Mouse (Mus musculus): ENCODE results near the gene Cabin1.

The Cabin1 gene

DNA sequence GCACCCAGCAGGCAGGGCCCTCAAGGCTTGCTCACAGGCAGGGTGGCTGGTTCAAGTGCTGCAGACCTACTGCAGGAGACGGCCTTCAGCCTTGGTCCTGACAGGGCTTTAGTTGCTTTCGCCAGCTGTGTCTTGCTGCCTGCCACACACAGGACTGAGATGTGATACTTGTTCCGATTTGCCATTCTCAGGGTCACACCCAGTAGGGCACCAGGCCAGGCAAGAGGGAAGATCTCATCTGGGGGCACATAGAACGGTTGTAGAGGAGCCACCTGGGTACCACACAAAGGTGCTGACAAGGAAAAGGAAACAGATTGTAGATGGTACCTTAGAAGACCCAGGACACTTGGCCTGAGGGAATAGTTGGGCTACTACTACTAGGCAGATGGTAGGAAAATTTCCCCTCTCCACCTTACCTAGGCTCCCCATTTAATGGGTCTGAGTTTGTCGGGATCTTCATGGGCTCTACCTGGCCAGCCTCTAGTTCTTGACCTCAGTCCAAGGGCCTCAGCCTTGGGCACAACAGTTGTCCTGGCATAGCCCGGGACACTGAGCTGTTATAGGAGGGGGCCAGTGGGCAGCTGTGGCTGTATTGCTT, 99.4 kb downstream of the Cabin1 start:
- no peak for DNase-seq (ENCODE audit: low spot score)

DNA sequence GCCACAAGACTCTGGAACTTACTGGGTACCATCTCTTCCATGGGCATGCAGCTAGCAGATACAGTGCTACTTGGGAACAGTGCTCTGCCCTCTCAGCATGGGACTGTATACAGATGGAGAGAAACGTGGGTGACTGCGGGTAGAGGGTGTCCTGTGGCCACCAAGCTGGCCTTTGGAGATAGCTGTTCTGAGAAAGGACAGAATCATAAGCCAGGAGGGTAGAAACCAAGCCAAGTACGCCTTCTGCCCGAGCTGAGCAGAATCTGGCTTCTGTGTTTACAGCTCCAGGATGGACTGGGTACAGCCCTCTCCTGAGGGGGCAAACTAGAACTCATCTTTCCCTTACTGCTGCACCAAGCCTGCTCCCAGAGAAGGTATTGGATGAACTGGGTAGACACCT, 101.6 kb downstream of the Cabin1 start:
- DNase-seq (ENCODE audit: low spot score): no peak

DNA sequence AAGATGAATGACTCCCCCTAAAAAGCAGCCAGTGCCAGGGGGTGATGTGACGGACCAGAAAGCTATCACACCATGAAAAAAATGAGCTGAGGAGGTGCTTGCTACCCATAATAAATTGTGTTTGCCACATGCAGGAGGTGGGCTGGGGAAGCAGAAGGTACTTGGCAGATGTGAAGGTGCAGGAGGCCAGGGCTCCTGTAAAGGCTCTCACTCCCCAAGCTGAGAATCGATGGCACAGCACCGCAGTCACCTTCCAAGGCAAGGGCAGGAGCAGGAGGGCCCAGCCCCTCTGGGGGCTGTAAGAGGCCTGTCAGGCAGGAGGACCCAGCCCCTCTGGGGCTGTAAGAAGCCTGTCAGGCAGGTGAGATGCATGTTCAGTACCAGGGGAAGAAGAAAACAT, 102.3 kb downstream of the Cabin1 start:
- no peak for DNase-seq (ENCODE audit: low spot score)

DNA sequence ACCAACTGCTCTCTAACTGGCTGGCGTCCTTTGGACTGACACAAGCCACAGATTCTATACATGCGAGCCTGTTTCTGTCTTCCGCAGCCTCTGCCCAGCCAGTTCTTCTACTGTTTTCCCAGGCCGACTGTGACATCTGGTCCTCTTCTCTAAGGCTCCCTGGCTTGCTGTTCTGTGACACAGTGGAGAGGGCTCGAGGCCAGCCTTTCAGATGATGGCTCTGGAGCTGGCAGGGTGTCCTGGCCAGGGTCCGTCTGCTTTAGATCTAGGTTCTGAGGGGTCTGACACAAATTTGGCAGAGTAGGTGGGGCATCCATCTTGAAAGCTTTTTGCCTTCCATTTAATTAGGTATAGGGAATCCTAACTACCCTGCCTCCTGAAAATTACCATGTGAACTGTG, 102.8 kb downstream of the Cabin1 start:
- no peak for DNase-seq (ENCODE audit: low spot score)

DNA sequence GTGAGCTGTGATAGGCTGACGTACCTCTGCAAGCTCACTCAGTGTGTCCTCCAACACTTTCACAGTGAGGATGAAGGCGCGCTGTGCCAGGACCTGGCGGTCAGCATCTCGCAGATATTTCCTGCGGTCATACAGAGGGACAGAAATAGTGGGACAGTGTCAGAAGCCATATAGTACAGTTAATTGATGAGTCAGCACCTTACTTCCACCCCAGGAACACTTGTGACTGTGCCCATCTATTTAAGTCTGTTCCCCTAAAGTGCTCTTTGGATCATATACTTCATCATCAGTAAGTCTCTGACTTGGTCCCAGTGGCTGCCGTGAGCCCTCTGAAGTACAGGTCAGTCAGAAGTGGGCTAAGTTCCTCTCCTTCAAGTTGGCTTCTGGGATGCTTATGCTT, 106.4 kb downstream of the Cabin1 start:
- DNase-seq (ENCODE audit: low spot score): no peak

DNA sequence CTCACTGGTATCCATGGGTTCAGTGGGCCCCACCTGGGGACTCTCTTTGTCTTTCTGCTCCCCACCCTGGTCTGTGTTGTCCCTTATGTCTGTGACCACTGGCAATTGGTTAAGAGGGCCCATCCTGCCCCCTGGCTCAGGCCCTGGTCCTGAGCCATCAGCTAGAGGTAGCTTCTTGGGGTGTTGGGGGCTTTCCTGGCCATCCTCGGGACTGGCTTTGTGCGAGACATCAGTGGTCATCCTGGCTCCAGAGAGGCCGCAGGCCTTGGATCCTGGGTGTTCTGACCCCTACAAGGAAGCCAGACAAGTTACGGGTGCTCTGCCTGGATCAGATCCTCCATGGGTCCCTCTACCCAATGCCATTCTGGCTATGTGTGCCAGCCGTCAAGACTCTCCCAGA, 107.0 kb downstream of the Cabin1 start:
- DNase-seq (ENCODE audit: low spot score): no peak

DNA sequence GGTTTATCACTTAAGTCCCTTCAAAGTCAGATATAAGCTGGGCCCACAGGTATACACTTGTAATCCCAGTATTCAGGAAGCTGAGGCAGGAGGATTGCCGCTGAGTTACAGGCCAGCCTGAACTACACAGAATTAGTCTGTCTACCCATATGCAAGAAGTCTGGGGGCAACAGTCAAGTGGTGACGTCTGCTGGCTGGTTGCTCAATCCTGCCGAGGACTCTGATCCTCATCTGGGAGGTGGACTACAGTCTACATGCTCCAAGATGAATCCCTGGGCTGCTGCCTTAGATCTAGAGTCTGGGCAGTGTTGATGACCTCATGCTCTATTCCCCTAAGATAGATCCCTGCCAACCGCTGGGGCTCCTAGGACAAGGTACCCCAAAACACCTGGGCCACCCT, 110.1 kb downstream of the Cabin1 start:
- DNase-seq (ENCODE audit: low spot score): no peak

DNA sequence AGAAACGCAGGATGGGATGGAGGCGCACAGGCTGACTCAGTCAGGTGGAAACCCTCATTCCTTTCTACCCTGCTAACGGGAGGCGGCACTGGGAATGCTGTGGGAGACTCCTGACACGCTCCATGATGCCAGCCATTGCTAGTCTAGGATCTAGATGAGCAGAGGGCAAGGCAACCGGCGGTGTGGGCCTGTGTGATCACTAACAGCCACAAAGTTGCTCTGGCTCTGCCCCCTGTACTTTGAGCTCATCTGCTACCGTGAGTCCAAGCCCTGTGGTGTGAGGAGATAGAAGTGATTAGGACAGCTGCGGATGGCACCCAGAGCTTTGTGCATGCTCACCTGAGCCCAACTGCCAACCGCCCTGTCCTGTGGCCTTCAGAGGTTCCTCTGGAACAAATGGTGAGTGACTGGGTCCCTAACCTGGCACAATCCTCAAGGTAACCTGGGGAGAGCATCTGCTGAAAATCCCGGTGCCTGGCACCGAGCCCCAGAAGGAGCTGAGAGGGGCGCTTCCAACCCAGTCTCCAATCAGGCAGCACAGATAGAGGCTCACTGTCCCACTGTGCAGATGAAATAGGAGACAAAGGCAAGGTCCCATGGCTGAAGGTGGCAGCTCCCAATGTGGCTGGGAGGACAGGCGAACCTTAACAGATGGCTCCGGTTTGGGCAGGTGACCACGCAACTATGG, 112.6 kb downstream of the Cabin1 start:
- DNase-seq (ENCODE audit: low spot score): no peak

DNA sequence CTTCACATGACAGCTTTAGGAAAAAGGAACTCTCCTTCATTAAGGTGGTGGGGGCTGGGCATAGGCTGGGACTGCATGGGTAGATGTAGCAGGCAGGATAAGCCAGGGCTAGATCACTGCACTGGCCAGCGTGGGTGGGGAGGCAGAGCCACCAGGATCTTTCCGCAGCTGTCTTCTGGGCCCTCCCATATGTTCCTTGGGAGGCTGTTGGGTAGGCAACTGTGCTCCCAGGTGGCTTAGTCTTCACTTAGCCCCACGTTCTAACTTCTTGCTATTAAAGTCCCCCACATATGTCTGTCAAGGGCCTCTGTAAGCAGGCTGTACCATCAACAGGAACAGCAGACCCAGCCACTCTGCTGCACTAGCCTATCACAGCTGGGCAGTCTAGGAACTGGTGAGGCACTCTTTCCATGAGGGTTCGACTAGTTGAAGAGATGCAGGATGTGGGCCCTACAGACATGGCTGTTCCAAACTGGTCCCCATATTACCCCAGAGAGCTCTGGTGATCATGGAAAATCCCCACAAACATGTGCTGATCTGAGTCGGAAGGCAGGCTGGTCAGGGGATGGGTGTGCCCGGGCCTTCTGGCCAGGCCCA, 113.7 kb downstream of the Cabin1 start:
- DNase-seq (ENCODE audit: low spot score): no peak

DNA sequence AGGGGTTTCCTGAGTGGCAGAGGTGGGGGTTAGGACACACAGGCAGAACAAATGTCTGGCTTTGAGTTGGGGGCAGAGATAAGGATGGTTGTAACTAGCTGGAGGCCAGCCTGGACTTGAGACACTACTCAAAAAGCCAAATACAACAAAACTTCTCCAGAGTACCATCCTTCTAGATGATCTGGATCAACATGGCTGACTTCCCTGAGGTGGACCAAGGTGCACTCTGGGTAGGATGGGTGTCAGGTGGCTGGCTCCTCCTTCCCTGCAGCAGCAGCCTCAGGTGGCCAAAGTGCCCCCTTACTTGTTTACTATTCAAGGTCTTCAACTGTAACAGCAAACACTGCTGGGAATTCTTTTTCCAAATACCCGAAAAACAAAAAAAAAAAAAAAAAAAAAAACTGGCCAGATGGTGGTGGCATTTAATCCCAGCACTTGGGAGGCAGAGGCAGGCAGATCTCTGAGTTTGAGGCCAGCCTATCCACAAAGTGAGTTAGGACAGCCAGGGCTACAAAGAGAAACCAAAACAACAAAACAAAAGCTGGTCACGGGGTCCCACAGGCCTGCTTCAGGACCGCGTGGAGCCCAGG, 114.6 kb downstream of the Cabin1 start:
- DNase-seq (ENCODE audit: low spot score): no peak

DNA sequence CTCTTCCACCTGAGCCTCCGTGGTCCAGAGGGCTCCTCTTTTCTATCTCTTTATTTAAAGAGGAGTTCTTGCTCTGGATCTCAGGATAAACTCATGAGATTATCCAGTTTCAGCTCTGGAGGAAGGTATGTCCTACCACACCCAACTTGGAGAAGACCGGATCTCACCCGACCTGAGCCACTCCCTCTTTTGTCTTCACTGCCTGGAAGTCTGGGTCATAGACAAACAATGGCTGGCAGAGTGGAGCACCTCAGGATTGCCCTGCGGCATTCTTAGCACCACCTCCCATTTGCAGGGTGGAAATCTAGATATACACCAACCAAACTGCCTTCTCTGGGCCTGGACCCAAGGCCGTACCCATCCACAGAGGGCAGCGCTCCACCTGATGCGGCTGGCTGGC, 115.1 kb downstream of the Cabin1 start:
- DNase-seq (ENCODE audit: low spot score): no peak

DNA sequence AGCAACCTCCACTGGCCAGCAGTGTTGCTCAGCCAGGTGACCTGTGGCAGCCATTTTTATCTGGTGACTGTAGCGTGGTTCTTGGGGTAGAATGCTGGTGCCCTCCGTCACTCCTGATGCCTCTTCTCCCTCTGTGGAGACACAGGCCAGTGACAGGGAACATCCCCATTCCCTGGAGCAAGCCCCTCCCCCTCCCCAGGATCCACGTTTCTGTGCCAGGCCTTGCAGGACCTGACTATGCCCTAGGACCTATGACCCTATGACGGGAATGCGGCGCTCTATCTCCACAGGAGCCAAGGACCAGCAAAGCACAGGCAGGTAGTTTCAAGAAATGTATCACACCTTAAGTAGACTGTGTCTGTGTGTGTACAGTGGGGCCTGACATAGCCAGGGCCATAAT, 116.0 kb downstream of the Cabin1 start:
- DNase-seq (ENCODE audit: low spot score): no peak

DNA sequence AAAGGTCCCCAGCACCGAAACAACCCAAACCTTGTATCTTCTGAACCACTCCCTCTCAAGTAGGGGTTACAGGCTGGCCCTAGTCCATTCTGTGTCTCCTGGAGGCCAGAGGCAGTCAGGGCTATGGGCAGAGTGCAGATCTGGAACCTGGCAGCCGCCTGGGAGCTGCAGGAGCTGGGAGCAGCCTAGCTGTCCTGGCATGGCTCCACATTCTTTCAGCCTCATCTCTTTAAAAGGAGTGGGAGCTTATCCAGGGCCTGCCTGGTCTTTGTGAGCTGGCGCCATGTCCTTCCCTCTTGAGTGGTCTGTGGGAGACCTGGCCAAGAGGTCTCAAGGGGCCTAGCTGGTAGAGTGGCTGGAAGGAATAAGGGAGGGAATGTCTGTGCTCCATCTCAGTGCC, 116.8 kb downstream of the Cabin1 start:
- DNase-seq (ENCODE audit: low spot score): peak; percentile 52

DNA sequence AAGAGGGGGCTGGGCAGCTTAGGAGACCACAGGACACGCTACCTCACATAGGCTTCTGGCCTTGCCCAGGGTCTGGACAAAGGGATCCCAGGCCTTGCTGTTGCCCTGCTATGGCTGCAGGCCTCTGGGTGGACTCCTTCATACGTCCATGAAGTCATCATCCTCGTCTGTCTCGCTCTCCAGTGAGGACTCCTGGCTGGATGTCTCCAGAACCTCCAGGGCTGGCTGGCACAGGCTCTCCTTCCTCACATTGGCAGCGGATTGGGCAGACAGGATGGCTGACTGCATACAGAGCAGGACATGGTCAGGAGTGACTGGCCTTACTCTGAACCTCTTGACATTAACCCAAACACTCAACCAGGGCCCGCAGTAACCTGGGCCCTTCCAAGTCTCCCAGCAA, 117.7 kb downstream of the Cabin1 start:
- DNase-seq (ENCODE audit: low spot score): no peak

DNA sequence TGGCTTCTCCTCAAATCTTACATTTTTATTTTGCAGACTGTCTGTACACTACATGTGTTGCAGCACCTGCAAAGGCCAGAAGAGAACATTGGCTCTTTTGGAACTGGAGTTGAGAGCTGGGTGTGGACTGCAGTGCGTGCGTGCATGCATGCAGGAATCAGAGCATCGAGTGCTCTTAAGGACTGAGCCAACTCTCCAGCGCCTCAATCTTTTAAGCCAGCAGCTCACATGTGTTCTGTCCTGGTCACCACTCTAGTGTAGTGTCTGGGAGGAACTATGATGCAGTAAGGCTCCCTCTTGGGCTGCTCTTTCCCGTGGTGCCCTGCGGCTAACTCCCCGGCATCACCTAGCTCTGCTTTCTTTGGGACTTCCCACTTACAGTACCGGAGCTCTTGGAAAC, 118.5 kb downstream of the Cabin1 start:
- DNase-seq (ENCODE audit: low spot score): no peak

DNA sequence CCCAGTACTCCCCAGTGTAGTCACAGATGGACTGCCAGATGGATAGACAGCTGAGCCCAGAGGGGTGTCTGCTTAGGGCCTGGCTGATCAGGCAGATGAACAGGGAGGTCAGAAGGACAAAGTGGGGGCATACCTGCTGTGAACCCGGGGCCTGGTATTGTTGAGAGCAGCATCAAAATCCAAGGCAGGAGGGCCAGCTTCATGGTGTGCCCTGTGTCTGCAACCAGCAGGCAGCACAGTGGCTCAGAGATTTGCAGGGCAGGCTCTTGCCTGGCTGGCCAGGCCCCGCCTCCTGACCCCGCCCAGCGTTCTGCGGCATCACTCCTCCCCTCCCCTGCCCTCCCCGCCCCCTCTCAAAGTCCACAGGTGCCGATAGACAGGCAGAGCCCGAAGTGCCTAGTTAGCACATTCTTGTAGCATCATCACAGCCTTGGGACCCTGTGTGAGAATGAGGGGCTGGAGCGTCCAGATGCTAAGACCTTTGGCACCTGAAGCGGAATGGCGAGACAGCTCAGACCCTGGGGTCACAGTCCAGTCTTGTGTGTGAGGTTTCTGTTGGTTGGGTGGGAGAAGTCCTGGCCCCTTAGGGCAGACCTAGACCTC, 120.3 kb downstream of the Cabin1 start, which contains the start of gene Susd2:
TSS of gene Susd2 (minus strand) at position 268 of the 603 bp plus-strand sequence.
- peak; percentile 61 for DNase-seq (ENCODE audit: low spot score)

DNA sequence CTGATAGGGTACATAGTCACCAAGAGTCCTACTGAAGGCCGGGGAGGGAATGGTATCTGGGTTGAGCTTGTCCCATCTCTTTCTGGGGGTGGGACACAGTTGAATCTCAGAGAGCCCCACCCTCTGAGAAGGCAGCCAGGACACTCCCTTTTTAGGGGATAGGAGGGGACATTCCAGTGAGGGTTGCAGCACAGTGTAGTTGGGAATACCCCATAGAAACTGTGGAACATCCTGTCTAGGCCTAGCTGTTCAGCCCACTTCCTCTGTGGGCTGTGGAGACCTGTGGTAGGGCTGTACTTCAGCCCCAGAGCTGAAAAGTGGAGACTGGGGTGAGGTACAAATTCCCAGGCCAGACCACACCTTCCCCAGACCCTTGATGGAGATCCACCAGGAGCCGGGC, 121.2 kb downstream of the Cabin1 start:
- no peak for DNase-seq (ENCODE audit: low spot score)

DNA sequence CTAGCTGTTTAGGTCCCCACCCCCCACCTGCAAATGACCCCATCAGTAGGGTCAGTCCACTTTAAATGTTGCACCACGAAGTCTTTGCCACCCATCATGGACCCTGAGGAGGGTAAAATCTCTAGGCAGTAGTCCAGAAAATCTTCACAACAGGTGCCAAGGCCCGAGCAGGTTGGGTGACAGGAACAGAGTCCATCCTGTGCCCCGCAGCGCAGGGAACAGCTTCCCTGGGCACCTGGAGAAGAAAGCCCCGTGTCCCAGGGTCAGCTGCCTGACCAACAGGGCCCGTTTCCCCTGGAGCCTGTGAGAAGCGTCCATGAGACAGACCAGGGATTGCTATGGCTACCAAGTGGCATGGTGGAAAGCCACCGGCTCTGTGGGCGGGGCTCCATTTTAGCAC, 121.7 kb downstream of the Cabin1 start:
- DNase-seq (ENCODE audit: low spot score): no peak

DNA sequence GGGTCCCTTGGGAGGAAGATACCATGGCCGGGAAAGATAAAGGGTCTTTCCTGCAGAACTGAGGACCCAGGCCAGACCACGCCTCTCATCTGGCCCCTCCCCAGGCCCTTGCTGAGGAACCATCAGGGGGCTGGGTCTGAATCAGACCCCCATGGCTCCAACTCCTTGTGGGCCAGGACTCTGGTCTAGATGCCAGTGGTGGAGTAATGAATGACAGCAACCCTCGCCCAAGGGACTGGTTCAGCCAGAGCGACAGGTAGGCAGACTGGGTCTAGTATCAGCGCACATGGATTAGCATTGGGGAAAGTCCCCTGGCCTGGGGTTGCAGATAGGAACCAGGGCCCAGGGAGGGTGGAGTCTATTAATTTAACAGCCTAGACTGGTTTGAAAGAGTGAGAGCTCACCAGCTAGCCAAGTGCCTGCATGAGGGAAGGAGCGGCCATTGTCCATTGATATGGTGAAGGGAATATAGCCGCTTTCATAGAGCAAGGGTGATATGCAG, 122.4 kb downstream of the Cabin1 start:
- no peak for DNase-seq (ENCODE audit: low spot score)

DNA sequence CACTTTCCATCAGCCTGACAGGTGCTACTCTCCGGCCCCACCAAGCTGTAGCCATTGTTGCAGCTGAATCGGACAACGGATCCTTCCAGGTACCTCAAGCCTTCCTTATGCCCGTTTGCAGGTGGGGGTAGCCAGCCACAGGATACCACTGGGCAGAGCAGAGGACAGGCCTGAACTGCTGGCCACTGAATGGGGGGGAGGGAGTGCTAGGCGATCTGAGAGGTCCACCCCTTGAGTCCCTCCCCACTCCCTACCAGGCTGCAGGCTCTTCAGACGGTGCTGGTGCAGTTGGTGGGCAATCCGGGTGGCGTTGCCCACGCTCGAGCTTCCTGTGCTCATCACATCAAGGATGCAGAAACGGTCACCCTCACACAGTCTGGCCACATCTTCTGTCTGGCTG, 126.4 kb downstream of the Cabin1 start:
- no peak for DNase-seq (ENCODE audit: low spot score)

DNA sequence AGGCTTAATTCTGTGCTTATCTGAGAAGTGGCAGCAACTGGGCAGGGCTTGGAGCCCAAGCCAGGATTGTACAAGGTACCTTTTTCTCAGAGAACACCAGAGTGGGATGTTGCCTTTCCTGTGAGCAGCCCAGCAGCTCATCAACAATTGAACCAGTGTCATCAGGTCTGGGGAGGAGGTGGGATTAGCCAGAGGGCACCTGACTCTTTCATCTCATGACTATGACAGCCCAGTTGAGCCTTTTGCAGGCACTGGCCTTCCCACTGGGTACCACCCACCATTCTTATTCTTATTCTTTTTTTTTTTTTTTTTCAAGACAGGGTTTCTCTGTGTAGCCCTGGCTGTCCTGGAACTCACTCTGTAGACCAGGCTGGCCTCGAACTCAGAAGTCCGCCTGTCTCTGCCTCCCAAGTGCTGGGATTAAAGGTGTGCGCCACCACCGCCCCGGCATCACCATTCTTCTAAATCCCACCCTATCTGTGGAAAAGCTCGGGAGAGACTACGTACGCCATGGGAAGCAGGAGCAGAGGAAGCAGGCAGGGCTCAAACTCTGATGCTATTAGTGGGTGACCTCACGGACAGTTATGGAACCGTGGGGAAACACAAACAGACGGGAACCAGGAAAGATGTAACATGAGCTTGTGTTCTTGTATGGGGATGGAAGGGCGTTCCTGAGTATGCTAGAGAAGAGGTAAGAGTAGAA, 127.9 kb downstream of the Cabin1 start:
- no peak for DNase-seq (ENCODE audit: low spot score)

DNA sequence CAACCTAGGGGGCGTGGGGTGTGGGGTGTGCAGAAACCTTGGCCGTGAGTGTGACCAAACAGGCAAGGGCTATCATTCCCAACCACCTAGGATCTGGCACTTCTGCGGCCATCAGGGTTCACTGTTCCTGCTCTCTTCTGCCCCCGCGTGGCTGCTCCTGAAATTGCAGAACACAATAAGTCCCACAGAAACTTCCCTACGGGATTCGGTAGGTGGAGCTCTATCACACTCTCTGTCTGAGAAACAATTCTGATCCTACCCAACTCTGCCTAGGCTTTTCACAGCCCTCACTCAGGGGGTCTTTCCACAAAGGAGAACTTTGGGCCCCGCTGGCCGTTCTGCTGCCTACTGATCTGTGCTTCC, 128.5 kb downstream of the Cabin1 start:
- peak; percentile 87 for DNase-seq (ENCODE audit: low spot score)
